Mouse (Mus musculus) R1 (cell line): Measurements from ENCODE around the gene Plppr3.

ENCODE experiments used
- DNase-seq: peaks from one replicate; pipeline ENCODE4 v3.0.0-alpha.2; 2018; ENCODE audit warnings: low read depth, low spot score

Gene Plppr3

GRCm38 (mm10) chr10:79853860-79854795 lies 20.3 kb downstream of the Plppr3 start, which contains the start of gene Ptbp1:
TSS of gene Ptbp1 (plus strand) at chr10:79854427.
- peak; percentile 100 for DNase-seq

- peak; percentile 93 for DNase-seq
Measured at GRCm38 (mm10) chr10:79853392-79853791, 21.0 kb downstream of the Plppr3 start.

DNA sequence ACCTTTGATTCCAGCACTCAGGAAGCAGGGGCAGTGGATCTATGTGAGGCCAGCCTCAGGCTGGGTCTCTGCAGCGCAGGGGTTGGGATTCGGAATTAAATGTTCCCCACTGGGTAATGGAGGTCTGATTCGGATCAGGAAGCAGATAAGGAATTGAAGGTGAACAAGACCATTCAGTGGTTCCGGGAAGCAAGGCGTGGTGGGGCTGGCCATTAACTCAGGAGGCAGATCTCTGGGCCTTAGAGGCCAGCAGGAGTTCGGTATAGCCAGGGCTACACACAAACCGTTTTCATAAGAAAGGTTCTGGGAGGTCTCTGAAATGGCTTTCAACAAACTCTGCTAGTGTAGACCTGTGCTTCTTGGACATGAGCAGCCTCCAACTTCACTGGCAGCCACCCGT lies 21.6 kb downstream of the Plppr3 start:
- DNase-seq, result peak; percentile 50

DNA sequence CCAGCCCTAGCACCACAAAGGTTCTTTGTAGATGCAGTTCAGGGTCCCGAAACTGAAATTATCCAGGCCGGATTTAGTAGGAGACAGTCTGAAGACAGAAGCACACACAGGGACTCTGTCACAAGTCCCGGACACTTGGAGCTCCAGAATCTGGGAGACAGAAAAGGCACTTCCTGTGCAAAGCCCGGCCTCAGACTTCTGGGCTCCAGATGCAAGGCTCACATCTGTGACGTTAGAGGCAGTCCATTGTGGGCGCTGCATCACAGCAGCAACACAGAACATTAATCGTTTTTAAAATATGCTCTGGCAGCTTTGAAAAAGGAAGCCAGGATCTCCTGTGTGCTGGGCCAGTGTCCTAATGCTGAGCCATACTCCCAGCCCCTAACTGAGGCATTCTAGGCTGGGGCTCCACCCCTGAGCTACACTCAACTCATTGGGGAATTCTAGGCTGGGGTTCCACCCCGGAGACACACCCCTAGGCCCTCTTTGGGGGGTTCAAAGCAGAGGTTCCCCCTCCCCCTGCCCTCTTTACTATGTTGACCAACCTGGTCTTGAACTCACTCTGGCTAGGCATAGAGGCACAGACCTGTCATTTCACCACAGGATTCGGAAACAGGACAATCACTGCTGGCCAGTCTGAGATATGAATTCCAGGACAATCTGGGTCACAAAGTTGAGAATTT lies 22.2 kb downstream of the Plppr3 start:
- peak; percentile 56 for DNase-seq

- DNase-seq, result no peak
Measured at GRCm38 (mm10) chr10:79851653-79852052, 22.8 kb downstream of the Plppr3 start.

- no peak for DNase-seq
Measured at GRCm38 (mm10) chr10:79849941-79850628, 24.3 kb downstream of the Plppr3 start.

- no peak for DNase-seq
Measured at GRCm38 (mm10) chr10:79846553-79846952, 27.9 kb downstream of the Plppr3 start.

DNA sequence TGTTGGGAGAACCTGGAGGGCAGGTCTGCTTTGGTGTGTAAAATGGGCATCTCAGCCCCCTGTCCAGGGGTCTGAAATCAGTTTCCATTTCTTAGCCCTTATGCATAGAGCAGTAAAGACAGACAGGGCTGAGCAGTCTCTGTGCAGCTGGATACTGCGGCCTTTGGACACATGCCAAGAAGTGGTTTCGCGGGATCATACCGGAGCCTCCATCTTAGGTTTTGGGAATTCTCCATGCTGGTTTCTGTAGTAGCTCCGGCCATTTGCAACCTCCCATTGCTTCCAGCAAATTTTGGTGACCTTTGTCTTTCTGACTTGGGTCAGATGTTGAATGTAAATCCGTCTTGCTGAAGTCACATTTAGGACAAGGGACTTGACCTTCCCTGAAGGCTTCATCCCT lies 31.0 kb downstream of the Plppr3 start:
- peak; percentile 57 for DNase-seq

GRCm38 (mm10) chr10:79842322-79842721 lies 32.1 kb downstream of the Plppr3 start:
- DNase-seq, result no peak

DNA sequence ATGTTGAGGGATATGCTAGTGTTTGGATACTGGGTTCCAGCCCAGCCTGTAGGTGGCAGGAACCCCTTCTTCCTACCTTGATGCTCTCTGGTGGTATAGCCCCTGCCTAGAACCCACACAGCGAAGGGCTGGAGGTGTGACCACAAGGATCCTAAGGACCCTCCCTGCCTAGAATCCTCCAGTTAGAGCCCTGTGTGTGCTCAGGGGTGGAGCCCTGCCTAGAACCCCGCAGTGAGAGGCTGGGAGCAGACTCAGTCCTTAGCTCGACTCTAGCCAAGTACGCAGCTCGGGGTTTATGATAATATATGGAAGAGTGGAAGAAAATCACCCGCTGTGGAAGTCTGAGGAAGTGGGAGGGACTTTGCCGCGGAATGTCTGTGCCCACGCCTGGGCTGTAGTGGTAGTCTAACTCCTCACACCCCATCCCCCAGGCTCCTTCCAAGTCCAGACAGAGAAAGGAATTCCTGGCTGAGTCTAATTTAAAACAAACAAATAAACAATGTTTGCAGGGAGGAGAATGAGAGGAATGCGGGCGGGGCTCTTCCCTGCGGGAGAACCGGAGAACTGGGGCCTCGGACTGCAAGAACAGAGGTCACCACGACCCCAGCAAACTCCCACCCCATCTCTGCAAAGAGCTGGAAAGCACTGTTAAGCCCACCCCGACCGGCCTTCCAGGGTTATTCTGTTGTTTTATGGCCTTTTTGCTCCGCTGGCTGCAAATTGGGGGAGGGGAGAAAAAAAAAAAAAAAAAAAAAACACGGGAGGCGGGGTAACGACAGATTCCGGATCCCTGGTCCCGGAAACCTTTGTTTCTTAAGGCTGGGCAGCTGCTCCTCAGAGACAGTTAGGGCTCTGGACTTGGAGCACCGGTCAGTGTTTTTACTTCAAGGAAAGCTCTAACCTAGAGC lies 33.5 kb downstream of the Plppr3 start:
- peak; percentile 100 for DNase-seq

GRCm38 (mm10) chr10:79840091-79840490 lies 34.3 kb downstream of the Plppr3 start:
- DNase-seq, result no peak

DNA sequence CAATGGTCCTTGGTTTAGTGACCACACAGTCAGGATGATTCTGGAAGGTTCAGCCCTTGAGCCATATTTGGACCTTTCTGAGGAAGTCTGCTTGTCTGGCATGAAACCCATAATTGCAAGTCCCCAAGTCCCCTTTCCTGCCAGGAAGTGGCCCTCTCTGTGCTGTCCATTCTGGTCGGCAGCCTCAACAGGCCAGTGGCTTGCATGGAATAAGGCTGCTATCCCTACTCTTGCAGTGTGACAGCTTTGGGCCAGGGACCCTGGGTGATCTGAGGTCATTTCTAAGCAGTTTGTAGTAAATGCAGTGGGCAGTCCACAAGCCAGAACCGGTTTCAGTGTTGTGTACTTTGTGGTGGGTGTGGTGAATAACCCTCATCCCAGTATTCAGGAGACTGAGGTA lies 36.3 kb downstream of the Plppr3 start:
- DNase-seq, result no peak

DNA sequence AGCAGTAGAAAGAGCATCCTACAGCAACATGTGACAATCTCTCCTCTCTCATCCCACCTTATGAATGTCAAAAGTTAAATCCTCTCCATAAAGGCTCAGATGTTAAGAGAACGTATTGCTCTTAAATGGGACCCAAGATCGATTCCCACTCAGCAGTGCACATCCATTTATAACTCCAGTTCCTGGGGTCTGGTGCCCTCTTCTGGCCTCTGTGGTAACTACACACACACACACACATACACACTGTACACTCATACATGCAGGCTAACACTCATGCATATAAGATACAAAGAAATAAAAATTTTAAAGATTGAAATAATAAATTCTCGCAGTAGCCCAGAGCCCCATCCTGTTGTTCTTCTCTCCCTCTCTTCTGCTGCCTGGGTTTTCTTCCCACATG lies 37.5 kb downstream of the Plppr3 start:
- DNase-seq, result peak; percentile 74

DNA sequence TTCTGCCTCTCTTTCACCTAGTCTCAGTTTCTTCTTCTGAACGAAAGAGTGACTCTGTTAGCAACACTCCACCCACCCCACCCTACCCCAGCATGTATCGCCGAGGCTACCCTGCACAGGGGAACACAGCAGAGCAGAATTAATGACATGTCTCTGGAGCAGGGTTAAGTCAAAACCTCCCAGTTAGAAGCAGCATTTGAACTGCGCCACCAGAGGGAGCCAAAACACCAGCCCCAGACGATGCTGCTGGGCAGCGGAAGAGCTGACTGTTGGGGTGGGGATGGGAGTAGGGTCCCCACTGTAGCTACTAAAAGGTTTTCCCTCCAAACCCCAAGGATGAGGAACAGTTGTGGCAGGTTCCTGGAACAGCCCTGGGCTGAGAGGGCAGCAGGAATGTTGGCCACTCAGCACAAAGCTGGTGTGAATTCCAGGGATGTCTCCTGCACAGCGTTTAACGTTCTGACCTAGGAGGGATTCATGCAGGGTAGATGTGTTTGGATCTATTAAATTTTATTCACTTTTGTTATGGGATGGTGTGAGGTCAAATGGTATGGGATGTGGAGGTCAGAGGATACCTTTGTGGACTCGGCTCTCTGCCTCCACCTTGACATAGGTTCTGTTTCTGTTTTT lies 39.5 kb downstream of the Plppr3 start:
- peak; percentile 76 for DNase-seq

GRCm38 (mm10) chr10:79832786-79833181 lies 41.6 kb downstream of the Plppr3 start:
- no peak for DNase-seq

DNA sequence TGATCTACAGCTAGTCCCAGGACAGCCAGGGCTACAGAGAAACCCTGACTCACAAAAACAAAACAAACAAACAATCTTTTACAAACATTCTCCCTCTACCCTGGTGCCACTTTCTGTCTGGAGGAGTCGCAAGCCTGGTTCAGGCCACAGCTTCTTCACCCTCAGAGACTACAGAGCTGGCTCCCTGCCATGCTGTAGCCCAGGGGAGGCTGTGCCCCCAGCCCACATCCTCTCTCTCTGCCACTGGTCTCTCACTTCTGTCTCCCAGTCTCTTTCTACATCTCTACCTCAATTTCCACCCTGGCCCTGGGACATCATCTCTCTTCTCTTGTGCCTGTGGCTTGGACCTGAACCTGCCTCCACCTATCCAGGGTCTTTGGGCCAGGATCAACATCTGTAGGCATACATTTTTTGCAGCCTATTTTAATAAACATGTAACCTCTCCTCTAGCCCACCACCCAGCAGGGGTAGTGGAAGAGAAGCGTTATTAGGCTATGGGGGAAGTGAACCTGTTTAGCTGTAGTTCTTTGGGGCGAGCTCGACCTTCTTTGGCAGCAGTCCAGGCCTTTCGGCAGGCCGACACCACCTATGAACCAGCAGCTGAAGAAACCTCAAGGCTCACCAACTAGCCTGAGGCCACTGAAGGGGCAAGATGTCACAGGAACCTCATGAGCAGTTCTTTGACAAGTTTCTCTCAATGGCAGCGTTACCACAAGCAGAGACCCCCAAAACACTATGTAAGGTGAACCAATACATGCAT lies 42.2 kb downstream of the Plppr3 start:
- DNase-seq, result no peak

GRCm38 (mm10) chr10:79831583-79831982 lies 42.9 kb downstream of the Plppr3 start:
- no peak for DNase-seq

DNA sequence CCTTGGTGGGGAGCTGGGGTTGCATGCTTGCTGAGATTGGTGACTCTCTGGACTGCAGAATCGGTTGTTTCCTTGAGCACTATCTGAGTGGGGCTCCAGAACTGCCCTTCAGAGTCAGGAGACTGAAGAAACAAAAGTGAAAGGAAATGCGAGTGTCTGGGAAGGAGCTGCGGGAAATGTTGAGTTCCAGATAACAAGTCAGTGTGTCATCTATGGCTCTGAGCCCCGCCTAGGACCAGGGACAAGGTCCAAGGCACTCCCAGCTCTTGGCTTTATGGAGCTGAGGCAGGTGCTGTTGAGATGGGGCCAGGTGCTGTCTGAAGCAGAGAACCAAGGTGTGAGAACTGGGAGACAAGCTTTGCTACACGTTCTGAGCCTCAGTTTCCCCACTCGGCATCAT lies 50.0 kb downstream of the Plppr3 start:
- DNase-seq, result no peak

DNA sequence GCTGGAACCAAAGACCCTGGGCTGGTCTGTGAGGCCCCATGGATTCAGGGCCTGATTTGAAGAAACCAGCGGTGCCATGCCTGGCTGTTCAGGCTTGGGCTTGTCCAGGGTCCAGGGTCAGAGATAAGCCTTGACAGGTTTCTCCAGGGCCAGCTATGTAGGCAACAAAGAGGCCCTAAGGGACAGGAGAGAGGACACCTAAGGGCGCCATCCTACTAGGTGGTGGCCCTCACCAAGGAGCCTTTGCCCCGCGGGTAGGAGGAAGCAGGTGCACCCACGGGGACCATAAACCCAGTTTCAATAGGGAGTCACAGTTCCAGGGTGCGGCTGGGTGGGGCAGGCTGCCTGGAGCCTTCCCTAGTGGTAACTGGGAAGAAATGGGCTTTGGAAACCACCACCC lies 51.4 kb downstream of the Plppr3 start:
- no peak for DNase-seq

GRCm38 (mm10) chr10:79822372-79822771 lies 52.1 kb downstream of the Plppr3 start:
- no peak for DNase-seq
